Mouse (Mus musculus) retina, adult 2 months (tissue): Measurements from ENCODE around the gene Kif27.
"Not testable (repeated sequence)": the region's sequence is repeated elsewhere in the genome, so short reads cannot be mapped to it uniquely, and the experiment has no call there.

ENCODE experiments used
- DNase-seq: peaks from one replicate; pipeline ENCODE4 v3.0.0-alpha.2; 2012; ENCODE audit warnings: low read depth, low spot score

Gene Kif27

DNA sequence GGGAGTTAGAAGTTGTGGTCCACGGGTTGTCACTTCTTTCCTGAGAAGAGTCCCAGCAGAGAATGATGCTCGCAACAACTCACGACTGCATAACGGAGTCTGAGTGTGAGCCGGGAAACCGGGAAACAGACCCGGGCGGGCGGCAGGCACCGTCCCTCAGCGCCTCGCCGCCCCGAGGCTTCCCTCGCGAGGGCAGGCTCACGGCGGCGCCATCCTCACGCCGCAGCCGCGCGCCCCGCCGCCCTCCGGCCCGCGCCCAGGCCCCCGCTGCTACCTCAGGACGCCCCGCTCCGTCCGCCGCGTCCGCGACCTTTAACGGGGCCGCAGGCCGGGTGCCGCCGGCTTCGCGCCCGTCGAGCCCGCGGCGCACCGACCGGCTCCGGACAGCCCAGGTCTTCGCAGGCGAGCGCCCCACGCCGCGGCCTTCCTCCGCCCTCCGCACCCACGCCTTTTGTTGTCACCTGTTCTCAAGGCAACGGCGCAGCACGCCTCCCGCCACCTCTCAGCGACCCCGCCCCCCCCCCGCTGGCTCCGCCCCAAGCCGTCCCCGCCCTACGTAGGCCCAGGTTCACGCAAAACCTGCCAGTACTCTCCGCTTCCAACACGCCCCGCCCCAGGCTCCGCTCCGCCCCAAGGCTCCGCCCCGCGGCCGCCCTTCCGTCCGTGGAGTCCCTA lies at the start of gene Kif27:
Gene Kif27, minus strand, starts transcription at position 494 of the 675 bp plus-strand sequence.
- DNase-seq, result peak; percentile 75

DNA sequence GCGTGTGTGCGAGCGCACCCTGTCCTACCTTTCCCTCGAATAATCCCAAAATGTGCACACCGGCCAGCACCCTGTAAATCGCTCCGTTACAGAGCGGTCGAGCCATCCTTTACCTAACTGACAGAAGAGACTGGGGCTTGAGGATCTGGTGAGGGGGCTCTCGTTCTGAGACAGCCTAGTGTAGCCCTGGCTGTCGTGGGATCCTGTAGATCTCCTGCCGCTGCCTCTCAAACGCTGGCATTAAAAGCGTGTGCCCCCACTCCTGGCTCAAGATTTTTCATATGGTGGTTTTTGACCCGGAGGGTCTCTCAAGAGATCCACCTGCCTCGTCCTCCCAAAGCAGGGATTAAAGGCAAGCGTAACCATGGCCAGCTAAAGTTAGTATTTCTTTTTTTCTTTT lies 44.3 kb upstream of the Kif27 start, which contains the start of gene Hnrnpk:
Gene Hnrnpk, minus strand, starts transcription at position 101 of the 400 bp plus-strand sequence.
- not testable (repeated sequence) for DNase-seq

DNA sequence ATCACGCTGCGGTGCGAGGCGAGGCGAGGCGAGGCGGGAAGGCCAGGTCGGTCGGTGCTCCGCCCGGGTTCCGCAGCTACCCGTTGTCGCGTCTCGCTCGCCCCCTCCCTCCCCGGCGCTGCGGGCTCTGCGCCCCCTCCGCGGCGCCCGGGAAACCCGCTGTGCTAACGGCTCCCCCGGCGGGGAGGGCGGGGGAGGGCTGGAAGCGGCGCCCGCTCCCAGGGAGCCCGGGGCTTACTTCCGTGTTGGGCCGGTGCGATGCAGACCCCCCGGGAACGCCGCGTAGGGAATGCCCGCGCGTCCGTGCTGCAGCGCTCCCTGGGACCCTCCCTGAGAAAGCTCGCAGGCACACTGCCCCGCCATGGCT lies 43.8 kb upstream of the Kif27 start:
- no peak for DNase-seq

DNA sequence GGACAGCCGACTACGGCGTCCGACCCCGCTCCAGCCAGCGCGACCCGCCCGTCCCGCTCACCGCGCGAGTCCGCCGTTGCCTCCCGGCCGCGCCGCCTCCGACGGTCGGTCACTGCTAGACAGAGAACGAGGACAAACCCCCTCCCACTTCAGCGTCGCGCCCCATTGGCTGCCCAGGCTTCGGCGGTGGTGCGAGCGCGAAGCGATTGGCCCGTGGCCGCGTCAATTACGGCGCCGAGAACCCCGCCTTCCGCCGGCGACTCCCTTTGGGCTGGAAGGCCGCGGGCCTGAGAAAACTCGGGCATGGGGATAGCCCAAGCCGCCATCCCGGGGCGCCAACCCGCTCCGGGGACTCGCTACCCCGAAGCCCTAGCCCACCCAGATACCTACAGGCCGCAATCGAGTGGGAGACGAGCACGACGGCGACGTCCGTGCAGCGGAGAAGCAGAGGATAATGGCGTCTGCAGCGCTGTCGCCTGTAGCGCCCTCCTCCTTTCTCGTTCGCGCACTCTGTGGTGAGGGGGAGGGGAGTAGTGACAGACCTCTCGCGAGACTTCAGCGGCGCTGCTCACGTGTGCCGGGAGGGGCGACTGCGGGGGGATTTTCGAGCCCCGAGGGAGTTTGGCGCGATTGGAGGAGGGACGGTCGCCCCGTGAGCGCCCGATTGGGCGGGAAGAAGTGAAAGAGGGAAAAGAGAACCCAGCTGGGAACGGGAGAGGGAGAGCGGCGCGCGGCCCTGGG lies 43.3 kb upstream of the Kif27 start, which contains the start of gene Rmi1:
Gene Rmi1, plus strand, starts transcription at position 246 of the 741 bp plus-strand sequence.
- DNase-seq, result peak; percentile 97

- DNase-seq, result peak; percentile 61
These were observed 42.4 kb upstream of the Kif27 start for GRCm38 (mm10) chr13:58401135-58402002.

GRCm38 (mm10) chr13:58400576-58400975 lies 41.7 kb upstream of the Kif27 start:
- DNase-seq, result no peak

GRCm38 (mm10) chr13:58397651-58398050 lies 38.7 kb upstream of the Kif27 start:
- no peak for DNase-seq

DNA sequence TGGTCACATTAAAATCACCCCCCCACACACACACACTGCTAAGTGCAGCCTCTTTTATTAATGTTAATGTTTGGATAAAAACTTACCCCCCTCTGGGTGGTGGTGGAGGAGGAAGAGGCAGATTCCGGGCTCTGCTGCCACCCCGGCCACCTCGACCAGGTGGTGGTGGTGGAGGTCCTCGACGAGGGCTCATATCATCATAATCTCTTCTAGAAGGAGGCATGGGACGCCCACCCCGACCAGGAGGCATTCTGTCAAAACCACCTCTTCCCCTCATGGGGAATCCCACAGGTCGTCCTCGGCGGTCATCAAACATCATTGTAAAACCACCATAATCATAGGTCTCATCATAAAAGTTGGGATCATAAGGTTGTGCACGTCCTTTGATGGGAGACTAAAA lies 35.5 kb upstream of the Kif27 start:
- not testable (repeated sequence) for DNase-seq

- no peak for DNase-seq
These were observed 30.5 kb upstream of the Kif27 start for GRCm38 (mm10) chr13:58389324-58389951.

DNA sequence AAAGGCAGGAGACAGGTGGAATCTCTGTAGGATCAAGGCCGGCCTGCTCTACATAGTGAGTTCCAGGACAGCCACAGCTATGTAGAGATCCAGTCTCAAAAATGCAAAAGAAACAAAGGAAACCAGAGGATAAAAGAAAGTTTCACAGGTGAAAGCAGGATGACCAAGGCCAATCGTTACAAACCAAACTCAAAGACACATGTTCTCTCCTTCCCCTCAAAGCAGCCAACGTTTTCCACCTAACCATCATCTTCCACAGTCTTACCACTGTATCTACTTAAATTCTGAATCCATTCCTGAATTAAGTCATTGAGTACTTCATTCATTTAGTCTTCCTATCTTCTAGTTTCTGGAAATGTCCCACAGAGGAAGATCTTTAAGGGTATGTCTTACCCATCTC lies 29.5 kb upstream of the Kif27 start:
- no peak for DNase-seq

- peak; percentile 18 for DNase-seq
These were observed 29.0 kb upstream of the Kif27 start for GRCm38 (mm10) chr13:58387948-58388347.

GRCm38 (mm10) chr13:58385547-58385920 lies 26.6 kb upstream of the Kif27 start:
- no peak for DNase-seq

DNA sequence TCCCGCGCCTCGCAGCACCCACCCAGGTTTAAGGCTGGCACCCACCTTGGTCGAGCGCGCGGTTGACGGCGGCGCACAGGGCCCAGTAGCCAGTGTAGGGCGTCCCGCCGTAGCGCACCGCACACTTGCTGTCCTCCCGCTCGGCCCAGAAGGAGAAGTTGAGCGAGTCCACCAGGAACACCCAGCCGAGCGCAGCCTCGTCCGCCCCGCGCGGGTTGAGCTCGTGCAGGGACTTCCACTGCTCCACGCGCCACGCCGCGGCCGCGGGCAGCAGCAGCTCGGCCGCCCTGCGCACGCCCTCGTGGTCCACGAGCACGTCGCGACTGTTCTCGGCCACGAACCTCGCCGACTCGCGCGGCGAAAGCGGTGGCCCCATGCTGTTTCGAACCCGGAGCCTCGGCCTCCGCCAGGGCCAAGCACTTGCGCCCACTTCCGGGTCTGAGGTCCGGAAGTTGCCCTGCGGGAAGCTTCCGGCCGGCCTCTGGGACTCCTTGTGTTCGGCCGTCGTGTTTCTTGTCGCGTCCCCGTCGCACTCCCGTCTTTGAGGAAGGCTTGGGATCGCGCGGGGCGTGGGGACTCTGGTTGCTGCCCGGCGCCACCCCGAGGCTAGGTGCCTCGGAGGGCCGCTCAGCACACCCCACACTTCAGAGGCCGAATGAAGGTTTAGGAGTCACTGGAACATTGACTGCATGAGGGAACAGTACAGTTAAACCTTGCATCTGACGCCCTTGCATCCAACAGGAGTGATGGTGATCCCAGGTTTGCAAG lies 26.0 kb upstream of the Kif27 start, which contains the start of gene 2210016F16Rik:
Gene 2210016F16Rik, minus strand, starts transcription at position 447 of the 768 bp plus-strand sequence.
- DNase-seq, result peak; percentile 26

DNA sequence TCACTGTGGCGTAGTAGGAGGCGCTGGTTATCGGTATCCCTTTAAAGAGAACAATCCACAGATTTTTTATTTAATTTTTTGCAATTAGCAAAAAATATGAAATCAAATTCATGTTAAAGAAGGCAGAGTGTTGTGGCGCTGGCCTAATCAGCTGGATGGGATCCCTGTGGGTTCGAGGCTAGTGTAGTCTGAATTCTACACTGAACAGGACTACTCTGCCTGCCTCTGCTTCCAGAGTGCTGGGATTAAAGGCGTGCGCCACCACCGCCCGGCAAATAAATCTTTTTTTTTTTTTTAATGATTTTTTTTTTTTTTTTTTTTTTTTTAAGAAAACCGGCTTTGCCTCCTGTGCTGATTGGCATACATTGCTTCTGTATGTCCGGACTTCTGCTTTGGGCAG lies 25.4 kb upstream of the Kif27 start:
- no peak for DNase-seq

GRCm38 (mm10) chr13:58373153-58373470 lies 14.2 kb upstream of the Kif27 start:
- DNase-seq, result no peak

DNA sequence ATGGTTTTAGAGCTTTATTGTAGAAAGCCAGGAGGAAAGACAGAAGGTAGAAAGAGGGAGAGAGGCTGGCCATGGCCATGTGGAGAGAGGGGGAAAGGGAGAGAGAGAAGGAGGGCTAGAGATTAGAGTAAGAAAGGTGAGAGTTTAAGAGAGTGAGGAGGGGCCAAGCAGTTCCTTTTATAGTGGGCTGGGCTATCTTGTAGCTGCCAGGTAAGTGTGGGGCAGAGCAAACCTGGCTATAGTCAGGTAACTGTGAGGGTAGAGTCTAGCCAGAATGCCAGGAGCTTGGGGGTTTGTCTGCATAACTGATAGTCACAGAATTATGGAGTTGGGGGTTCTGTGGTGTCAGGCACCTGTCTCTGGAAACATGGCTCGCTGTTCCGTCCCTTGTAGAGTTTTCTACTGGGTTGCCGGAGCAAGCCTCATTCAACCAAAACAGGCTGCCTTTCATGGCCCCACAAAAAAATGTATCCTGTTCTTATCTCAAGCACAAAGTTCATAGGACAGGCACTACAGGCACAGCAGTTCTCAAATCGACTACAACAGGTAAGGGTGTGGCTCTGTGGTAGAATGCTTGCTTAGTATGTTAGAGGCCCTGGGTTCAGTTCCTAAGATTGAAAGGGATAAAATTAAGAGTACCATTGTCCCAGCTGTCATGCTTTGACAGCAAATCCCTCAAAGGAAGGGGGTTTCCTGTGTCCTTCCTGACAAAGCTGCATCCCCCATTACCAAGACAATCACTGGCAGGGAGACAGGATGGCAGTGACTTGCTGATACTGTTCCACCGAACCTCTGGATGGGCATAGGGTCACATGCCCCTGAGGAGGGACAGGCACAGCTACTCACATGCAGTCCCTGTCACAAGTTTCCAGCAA lies 13.6 kb upstream of the Kif27 start:
- no peak for DNase-seq

DNA sequence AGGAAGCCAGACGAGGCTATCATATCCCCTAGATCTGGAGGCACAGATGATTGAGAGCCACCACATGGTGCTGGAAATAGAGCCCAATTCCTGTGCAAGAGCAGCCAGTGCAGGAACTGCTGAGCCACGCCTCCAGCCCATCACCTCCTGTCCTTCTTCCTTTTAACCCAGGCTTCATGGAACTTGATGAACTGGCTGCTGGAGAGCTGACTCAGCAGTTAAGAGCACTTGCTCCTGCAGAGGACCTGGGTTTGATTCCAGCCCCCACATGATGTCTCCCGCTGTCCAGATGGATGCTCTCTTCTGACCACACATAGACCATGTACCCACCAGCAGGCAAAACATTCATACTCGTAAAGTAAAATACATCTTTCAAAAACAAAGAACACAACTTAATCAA lies 9.9 kb upstream of the Kif27 start:
- DNase-seq, result no peak

DNA sequence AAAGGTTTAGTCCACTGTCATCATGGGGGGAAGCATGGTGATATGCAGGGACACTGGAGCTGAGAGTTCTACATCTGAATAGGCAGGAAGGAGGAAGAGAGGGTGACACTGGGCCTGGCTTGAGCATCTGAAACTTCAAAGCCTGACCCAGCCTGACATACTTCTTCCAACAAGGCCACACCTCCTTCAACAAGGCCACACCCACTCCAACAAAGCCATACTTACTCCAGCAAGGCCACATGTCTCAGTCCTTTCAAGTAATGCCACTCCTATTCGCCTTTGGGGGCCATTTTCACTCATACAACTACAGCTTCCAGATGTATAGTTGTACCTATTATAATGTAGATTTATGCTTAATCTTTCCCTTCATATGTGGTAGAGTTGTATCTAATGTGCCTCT lies 8.7 kb upstream of the Kif27 start:
- no peak for DNase-seq

GRCm38 (mm10) chr13:58366373-58366772 lies 7.5 kb upstream of the Kif27 start:
- no peak for DNase-seq

DNA sequence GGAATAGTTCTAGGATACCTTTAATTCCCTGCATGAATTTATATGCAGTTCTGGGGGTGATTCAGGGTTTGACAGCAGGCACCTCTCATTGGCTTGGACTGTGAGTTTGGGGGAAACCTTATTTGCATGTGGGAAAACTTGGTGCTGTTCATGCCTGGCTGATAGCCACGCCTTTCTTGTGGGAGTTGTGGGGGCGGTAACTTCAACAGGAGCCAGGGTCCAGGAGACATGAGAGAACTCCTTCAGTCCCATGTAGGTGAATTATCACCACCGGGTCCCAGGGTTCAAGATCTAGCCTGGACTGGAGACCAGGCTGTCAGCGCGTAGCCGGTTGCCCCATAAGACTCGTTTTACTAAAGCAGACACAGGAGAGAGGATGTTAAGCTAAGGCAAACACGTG lies 6.3 kb upstream of the Kif27 start:
- not testable (repeated sequence) for DNase-seq
